Mouse (Mus musculus) kidney, adult 2 months (tissue): ENCODE data around the gene Elovl6.

ENCODE experiments used
- CTCF ChIP-seq: fragments of 200-500 bp; conservative IDR thresholded peaks from 2 replicates; pipeline ENCODE4 v1.5.1; 2011; ENCODE audit warnings: low read depth, mild to moderate bottlenecking, control low read depth, low read length, moderate library complexity, mixed read lengths; ENCODE audit not compliant: insufficient read depth, insufficient read length
- POLR2A ChIP-seq: fragments of 200-500 bp; IDR thresholded peaks from one replicate; pipeline ENCODE4 v1.6.1; 2011; ENCODE audit warnings: low read depth, low read length, control low read depth

- TF ChIP-seq CTCF (no peak), POLR2A (no peak)
Observed at GRCm38 (mm10) chr3:129494731-129495130, 37.4 kb upstream of the Elovl6 start.
